Mouse (Mus musculus): Measurements from ENCODE around the gene Hoxa13. TPM values are rescaled to one million over a fixed set of nuclear protein-coding genes. Genes with fewer than 3 reads are reported as not detected.
A peak's percentile ranks its signal among the peaks of the same experiment; 100 is the strongest.

The Hoxa13 gene
- polyA plus RNA-seq, 1 experiment = not detected

- Histone ChIP-seq H3K27ac (ENCODE audit: control insufficient read depth, insufficient read depth, low read length) (no peak overlapping the region), H3K36me3 (ENCODE audit: control insufficient read depth, insufficient read depth, low read length) (no peaks in the 10 kb centered on the region), H3K27me3 (ENCODE audit: control insufficient read depth, insufficient read depth, low read length) (peaks cover 50% of the 10 kb centered on the region), H3K4me3 (ENCODE audit: control insufficient read depth, insufficient read depth, low read length) (no peak overlapping the region), H3K4me1 (replicated peaks; ENCODE audit: control insufficient read depth, insufficient read depth, low read length) (peaks cover 3% of the 10 kb centered on the region; the same call in 1 of the 2 replicates)
- 7% methylated on average over 9 of the region's 9 CpGs for WGBS
- no peak for DNase-seq
- no peak for TF ChIP-seq CTCF (IDR thresholded peaks at IDR 0.05; ENCODE audit: borderline replicate concordance, control insufficient read depth, extremely low read depth, insufficient read depth, low read length, poor library complexity)
- no peak for TF ChIP-seq POLR2A (IDR thresholded peaks at IDR 0.05; ENCODE audit: control insufficient read depth, extremely low read depth, insufficient read depth, low read length, poor library complexity)
Observed at GRCm38 (mm10) chr6:52261751-52262462, 1.2 kb upstream of the Hoxa13 start.

DNA sequence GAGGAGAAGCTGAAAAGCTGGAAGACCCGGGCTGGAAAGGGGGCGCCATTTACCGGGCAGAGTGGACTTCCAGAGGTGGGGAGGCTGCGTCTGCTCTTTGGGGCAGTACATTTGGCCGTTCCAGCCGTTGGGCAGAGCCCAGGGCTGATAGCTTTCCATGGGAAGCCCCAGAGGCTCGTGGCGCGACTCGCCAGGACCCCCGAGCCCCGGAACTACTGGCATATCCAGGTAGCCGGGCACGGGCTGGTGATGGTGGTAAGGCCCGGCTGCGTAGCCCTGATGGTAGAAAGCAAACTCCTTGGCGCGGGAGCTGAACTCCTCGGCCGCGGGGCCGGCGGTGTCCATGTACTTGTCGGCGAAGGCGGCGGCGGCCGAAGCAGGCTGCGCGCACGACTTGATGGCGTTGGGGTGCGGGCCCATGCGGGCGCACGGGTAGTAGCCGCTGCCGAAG is 844 bp downstream of the Hoxa13 start:
- peaks cover 40% of the 10 kb centered on the region for H3K27me3 ChIP-seq (ENCODE audit: control insufficient read depth, insufficient read depth, low read length)
- no peak for TF ChIP-seq CTCF (IDR thresholded peaks at IDR 0.05; ENCODE audit: borderline replicate concordance, control insufficient read depth, extremely low read depth, insufficient read depth, low read length, poor library complexity)
- TF ChIP-seq POLR2A (IDR thresholded peaks at IDR 0.05; ENCODE audit: control insufficient read depth, extremely low read depth, insufficient read depth, low read length, poor library complexity) = no peak
- peak overlapping the region; percentile 19; the same call in 1 of the 2 replicates for H3K4me3 ChIP-seq (ENCODE audit: control insufficient read depth, insufficient read depth, low read length)
- H3K27ac ChIP-seq (ENCODE audit: control insufficient read depth, insufficient read depth, low read length) = no peak overlapping the region
- DNase-seq = no peak
- 3% methylated on average over 39 of the region's 39 CpGs for WGBS
- peaks cover 3% of the 10 kb centered on the region; the same call in 1 of the 2 replicates for H3K4me1 ChIP-seq (replicated peaks; ENCODE audit: control insufficient read depth, insufficient read depth, low read length)
- H3K36me3 ChIP-seq (ENCODE audit: control insufficient read depth, insufficient read depth, low read length) = no peaks in the 10 kb centered on the region

- no peak for DNase-seq
- no peak overlapping the region for H3K27ac ChIP-seq (ENCODE audit: control insufficient read depth, insufficient read depth, low read length)
- no peak for TF ChIP-seq POLR2A (IDR thresholded peaks at IDR 0.05; ENCODE audit: control insufficient read depth, extremely low read depth, insufficient read depth, low read length, poor library complexity)
- no peak for TF ChIP-seq CTCF (IDR thresholded peaks at IDR 0.05; ENCODE audit: borderline replicate concordance, control insufficient read depth, extremely low read depth, insufficient read depth, low read length, poor library complexity)
- no peak overlapping the region for H3K4me3 ChIP-seq (ENCODE audit: control insufficient read depth, insufficient read depth, low read length)
- no peaks in the 10 kb centered on the region for H3K36me3 ChIP-seq (ENCODE audit: control insufficient read depth, insufficient read depth, low read length)
- peaks cover 3% of the 10 kb centered on the region; the same call in 1 of the 2 replicates for H3K4me1 ChIP-seq (replicated peaks; ENCODE audit: control insufficient read depth, insufficient read depth, low read length)
- H3K27me3 ChIP-seq (ENCODE audit: control insufficient read depth, insufficient read depth, low read length) = peaks cover 38% of the 10 kb centered on the region
- 4% methylated on average over 25 of the region's 25 CpGs for WGBS
Observed at GRCm38 (mm10) chr6:52259081-52259790, 1.4 kb downstream of the Hoxa13 start.

- Histone ChIP-seq H3K4me3 (ENCODE audit: control insufficient read depth, insufficient read depth, low read length) (no peak overlapping the region), H3K36me3 (ENCODE audit: control insufficient read depth, insufficient read depth, low read length) (no peaks in the 10 kb centered on the region), H3K27ac (ENCODE audit: control insufficient read depth, insufficient read depth, low read length) (no peak overlapping the region), H3K4me1 (replicated peaks; ENCODE audit: control insufficient read depth, insufficient read depth, low read length) (peaks cover 3% of the 10 kb centered on the region; the same call in 1 of the 2 replicates), H3K27me3 (ENCODE audit: control insufficient read depth, insufficient read depth, low read length) (peaks cover 39% of the 10 kb centered on the region)
- 1% methylated on average over 6 of the region's 6 CpGs for WGBS
- peak; percentile 85 for DNase-seq
- TF ChIP-seq POLR2A (IDR thresholded peaks at IDR 0.05; ENCODE audit: control insufficient read depth, extremely low read depth, insufficient read depth, low read length, poor library complexity) (no peak), CTCF (IDR thresholded peaks at IDR 0.05; ENCODE audit: borderline replicate concordance, control insufficient read depth, extremely low read depth, insufficient read depth, low read length, poor library complexity) (no peak)
Observed at GRCm38 (mm10) chr6:52256956-52257355, 3.7 kb downstream of the Hoxa13 start.

GRCm38 (mm10) chr6:52253511-52254500 is 6.9 kb downstream of the Hoxa13 start:
- no peak for TF ChIP-seq CTCF (IDR thresholded peaks at IDR 0.05; ENCODE audit: borderline replicate concordance, control insufficient read depth, extremely low read depth, insufficient read depth, low read length, poor library complexity)
- TF ChIP-seq POLR2A (IDR thresholded peaks at IDR 0.05; ENCODE audit: control insufficient read depth, extremely low read depth, insufficient read depth, low read length, poor library complexity) = no peak
- no peaks in the 10 kb centered on the region for H3K36me3 ChIP-seq (ENCODE audit: control insufficient read depth, insufficient read depth, low read length)
- no peak overlapping the region for H3K4me3 ChIP-seq (ENCODE audit: control insufficient read depth, insufficient read depth, low read length)
- 4% methylated on average over 59 of the region's 59 CpGs for WGBS
- peaks cover 3% of the 10 kb centered on the region; the same call in 1 of the 2 replicates for H3K4me1 ChIP-seq (replicated peaks; ENCODE audit: control insufficient read depth, insufficient read depth, low read length)
- DNase-seq = no peak
- H3K27ac ChIP-seq (ENCODE audit: control insufficient read depth, insufficient read depth, low read length) = no peak overlapping the region
- H3K27me3 ChIP-seq (ENCODE audit: control insufficient read depth, insufficient read depth, low read length) = peaks cover 36% of the 10 kb centered on the region

All from thymus, adult 2 months (tissue).